Mouse (Mus musculus): Measurements from ENCODE around the gene Col11a2. TPM values are rescaled to one million over a fixed set of nuclear protein-coding genes. Genes with fewer than 3 reads are reported as not detected.

The Col11a2 gene
- polyA plus RNA-seq, 1 experiment = 0.94 TPM

DNA sequence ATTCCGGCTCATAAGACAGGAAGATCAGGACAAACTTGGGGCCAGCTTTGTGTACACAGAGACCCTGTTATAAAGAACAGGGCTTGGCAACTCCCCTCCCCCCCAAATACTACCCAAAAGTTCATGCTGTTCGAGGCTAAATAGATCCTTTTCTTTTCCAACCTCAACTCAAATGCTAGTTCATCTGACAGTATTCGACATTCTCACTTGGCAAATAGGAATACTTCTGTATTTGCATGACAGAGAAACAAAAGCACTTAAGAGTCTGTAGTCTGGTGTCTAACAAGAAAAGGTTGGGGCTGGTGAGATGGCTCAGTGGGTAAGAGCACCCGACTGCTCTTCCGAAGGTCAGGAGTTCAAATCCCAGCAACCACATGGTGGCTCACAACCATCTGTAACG, 69.2 kb downstream of the Col11a2 start:
- no peaks in the 10 kb centered on the region for H3K79me2 ChIP-seq (ENCODE audit: control insufficient read depth, insufficient read depth)
- peaks cover 23% of the 10 kb centered on the region for H3K36me3 ChIP-seq (ENCODE audit: control insufficient read depth, insufficient read depth)
- TF ChIP-seq MYOD1 (IDR thresholded peaks at IDR 0.05; ENCODE audit: control insufficient read depth in 1 of 3, insufficient read length in 2 of 3, low read depth in 2 of 3) (no peak), CEBPB (IDR thresholded peaks at IDR 0.05; ENCODE audit: insufficient read depth, poor library complexity, severe bottlenecking) (no peak), SRF (IDR thresholded peaks at IDR 0.05; ENCODE audit: control insufficient read depth, insufficient read length, low read depth) (no peak), POLR2A (IDR thresholded peaks at IDR 0.05; ENCODE audit: insufficient read length, low read depth) (no peak), POLR2AphosphoS2 (IDR thresholded peaks at IDR 0.05; ENCODE audit: insufficient read length, low read depth) (no peak), MYOG (IDR thresholded peaks at IDR 0.05; ENCODE audit: control insufficient read depth in 1 of 3, insufficient read depth in 1 of 3, insufficient read length in 2 of 3, low read depth in 2 of 3) (no peak)
- H3K4me2 ChIP-seq (ENCODE audit: low read depth) = no peak overlapping the region
- H3ac ChIP-seq (ENCODE audit: control insufficient read depth, insufficient read length) = no peak overlapping the region
- H3K4me3 ChIP-seq = no peak overlapping the region
- no peaks in the 10 kb centered on the region for H3K27me3 ChIP-seq (ENCODE audit: control insufficient read depth, insufficient read depth, insufficient read length)

DNA sequence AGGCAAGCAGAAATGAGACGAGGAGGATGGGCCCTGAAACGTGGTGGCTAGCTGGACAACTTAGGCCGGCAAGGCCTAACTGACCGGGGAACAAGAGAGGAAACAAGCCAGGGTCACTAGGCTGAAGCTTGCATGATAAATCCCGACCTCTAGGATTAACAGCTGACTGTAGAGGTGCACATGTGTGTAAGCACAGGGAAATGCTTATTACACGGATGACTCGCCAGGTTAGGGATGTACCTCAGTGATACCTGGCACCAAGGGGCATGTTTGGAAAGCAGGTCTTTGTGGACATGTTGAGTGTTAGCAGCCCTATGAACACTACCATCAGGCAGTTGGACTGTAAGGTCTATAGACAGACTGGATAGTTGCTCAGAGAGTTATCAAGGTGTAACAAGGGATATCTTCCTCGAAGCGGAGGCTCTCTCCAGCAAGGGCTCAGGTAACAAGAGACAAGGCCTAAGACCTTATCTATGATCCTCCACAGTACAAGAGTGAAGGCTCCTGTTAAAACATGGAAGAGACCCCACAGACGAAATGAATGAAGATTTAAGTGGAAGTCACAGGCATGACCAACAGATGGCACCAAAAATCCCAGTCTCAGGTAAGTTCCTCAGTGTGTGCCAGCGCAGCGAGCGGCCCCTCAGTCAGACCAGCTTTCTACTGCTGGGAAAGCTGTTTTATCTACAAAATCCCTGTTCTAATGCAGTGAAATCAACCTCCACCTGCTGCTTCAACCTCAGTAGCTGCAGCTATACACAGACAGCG, 70.0 kb downstream of the Col11a2 start:
- Histone ChIP-seq H3K36me3 (ENCODE audit: control insufficient read depth, insufficient read depth) (peaks cover 31% of the 10 kb centered on the region), H3ac (ENCODE audit: control insufficient read depth, insufficient read length) (no peak overlapping the region), H3K4me3 (no peak overlapping the region), H3K4me2 (ENCODE audit: low read depth) (no peak overlapping the region), H3K27me3 (ENCODE audit: control insufficient read depth, insufficient read depth, insufficient read length) (no peaks in the 10 kb centered on the region), H3K79me2 (ENCODE audit: control insufficient read depth, insufficient read depth) (peaks cover 1% of the 10 kb centered on the region)
- TF ChIP-seq POLR2AphosphoS2 (IDR thresholded peaks at IDR 0.05; ENCODE audit: insufficient read length, low read depth) (peak; percentile 65), MYOD1 (IDR thresholded peaks at IDR 0.05; ENCODE audit: control insufficient read depth in 1 of 3, insufficient read length in 2 of 3, low read depth in 2 of 3) (no peak)

DNA sequence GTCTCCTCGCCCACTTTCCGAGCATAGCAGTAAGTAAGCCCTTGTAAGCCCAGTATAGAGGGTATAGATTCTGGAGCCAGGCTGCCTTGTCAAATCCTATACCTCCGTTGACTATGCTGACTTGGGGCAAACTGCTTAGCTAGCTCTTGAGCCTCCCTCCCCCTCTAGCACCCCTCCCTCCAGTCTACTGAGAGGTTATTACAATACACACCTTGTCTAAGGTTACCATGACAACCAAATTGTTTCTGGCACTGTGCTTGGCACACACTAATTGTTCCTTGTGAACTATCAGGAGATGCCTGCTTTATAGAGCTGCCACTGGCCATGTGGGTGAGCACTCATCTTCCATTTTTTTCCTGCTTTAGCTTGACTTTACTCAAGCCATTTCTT, 70.6 kb downstream of the Col11a2 start:
- Histone ChIP-seq H3K4me2 (ENCODE audit: low read depth) (no peak overlapping the region), H3K79me2 (ENCODE audit: control insufficient read depth, insufficient read depth) (peaks cover 7% of the 10 kb centered on the region), H3K4me3 (no peak overlapping the region), H3ac (ENCODE audit: control insufficient read depth, insufficient read length) (no peak overlapping the region), H3K27me3 (ENCODE audit: control insufficient read depth, insufficient read depth, insufficient read length) (no peaks in the 10 kb centered on the region), H3K36me3 (ENCODE audit: control insufficient read depth, insufficient read depth) (peaks cover 37% of the 10 kb centered on the region)
- TF ChIP-seq POLR2AphosphoS2 (IDR thresholded peaks at IDR 0.05; ENCODE audit: insufficient read length, low read depth) = peak; percentile 19
- no peak for TF ChIP-seq CEBPB (IDR thresholded peaks at IDR 0.05; ENCODE audit: insufficient read depth, poor library complexity, severe bottlenecking)

DNA sequence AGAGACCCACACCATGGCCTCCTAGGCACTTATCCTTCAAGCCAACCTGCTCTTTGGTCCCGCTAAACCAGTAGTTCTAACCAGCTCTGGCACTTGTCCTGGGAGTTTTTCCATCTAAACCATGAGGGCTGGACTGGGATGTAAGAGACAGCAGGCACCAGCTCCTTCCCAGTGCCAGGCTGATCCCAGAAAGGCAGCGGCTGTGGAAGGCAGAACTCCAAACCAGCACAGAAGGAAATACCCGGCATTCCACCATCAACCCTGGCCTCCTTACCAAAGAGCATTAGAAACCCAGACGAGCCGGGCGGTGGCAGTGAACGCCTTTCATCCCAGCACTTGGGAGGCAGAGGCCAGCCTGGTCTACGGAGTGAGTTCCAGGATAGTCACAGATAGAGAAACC, 71.1 kb downstream of the Col11a2 start:
- TF ChIP-seq POLR2AphosphoS2 (IDR thresholded peaks at IDR 0.05; ENCODE audit: insufficient read length, low read depth) = no peak
- Histone ChIP-seq H3K27me3 (ENCODE audit: control insufficient read depth, insufficient read depth, insufficient read length) (no peaks in the 10 kb centered on the region), H3K4me2 (ENCODE audit: low read depth) (no peak overlapping the region), H3K4me3 (no peak overlapping the region), H3ac (ENCODE audit: control insufficient read depth, insufficient read length) (no peak overlapping the region), H3K79me2 (ENCODE audit: control insufficient read depth, insufficient read depth) (peaks cover 12% of the 10 kb centered on the region), H3K36me3 (ENCODE audit: control insufficient read depth, insufficient read depth) (peaks cover 42% of the 10 kb centered on the region)

DNA sequence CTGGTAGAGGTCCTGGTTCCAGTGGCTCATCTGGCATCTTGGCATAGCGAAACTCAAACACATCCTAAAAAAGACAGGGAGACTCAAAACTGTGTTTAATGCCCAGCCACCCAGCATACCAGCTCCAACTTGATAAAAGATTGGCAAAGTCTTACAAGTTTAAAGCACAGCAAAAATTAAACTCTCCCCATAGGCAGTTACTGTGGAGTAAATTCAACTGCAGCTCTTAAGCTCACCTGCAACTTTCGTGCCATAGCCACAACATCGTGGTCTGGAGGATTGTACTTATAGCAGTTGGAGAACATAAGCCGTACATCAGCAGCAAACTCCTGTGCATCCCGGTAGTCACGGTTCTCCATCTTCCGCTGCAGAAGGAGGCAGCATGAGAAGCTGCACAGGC, 74.9 kb downstream of the Col11a2 start:
- Histone ChIP-seq H3K79me2 (ENCODE audit: control insufficient read depth, insufficient read depth) (peaks cover 47% of the 10 kb centered on the region), H3ac (ENCODE audit: control insufficient read depth, insufficient read length) (no peak overlapping the region), H3K36me3 (ENCODE audit: control insufficient read depth, insufficient read depth) (peaks cover 69% of the 10 kb centered on the region), H3K27me3 (ENCODE audit: control insufficient read depth, insufficient read depth, insufficient read length) (no peaks in the 10 kb centered on the region), H3K4me3 (no peak overlapping the region), H3K4me2 (ENCODE audit: low read depth) (no peak overlapping the region)
- TF ChIP-seq POLR2A (IDR thresholded peaks at IDR 0.05; ENCODE audit: insufficient read length, low read depth) (peak; percentile 22), TCF3 (IDR thresholded peaks at IDR 0.05; ENCODE audit: insufficient read length, low read depth) (no peak)

Other genes with a start within 250 kb of the Col11a2 start
- gene Kank3, start 228.9 kb upstream of the Col11a2 start, polyA plus RNA-seq (2012; fragmentation: generic; extraction: Trizol) = 8.3 TPM
- gene Rps28, start 214.9 kb upstream of the Col11a2 start, polyA plus RNA-seq (2012; fragmentation: generic; extraction: Trizol) = 6,768 TPM
- gene Ndufa7, start 214.9 kb upstream of the Col11a2 start, polyA plus RNA-seq (2012; fragmentation: generic; extraction: Trizol) = 614 TPM
- gene Cd320, start 196.3 kb upstream of the Col11a2 start, polyA plus RNA-seq (2012; fragmentation: generic; extraction: Trizol) = 83.1 TPM
- not detected for gene Gm7029, start 165.6 kb upstream of the Col11a2 start, polyA plus RNA-seq (2012; fragmentation: generic; extraction: Trizol)
- gene Kifc1, start 148.8 kb upstream of the Col11a2 start, polyA plus RNA-seq (2012; fragmentation: generic; extraction: Trizol) = 32.2 TPM
- gene Platr17, start 134.3 kb upstream of the Col11a2 start, polyA plus RNA-seq (2012; fragmentation: generic; extraction: Trizol) = 0.17 TPM
- gene Daxx, start 130.0 kb upstream of the Col11a2 start, polyA plus RNA-seq (2012; fragmentation: generic; extraction: Trizol) = 16.9 TPM
- 50.6 TPM for gene Tapbp, start 123.5 kb upstream of the Col11a2 start, polyA plus RNA-seq (2012; fragmentation: generic; extraction: Trizol)
- 31.6 TPM for gene Zbtb22, start 123.5 kb upstream of the Col11a2 start, polyA plus RNA-seq (2012; fragmentation: generic; extraction: Trizol)
- gene Rgl2, start 109.9 kb upstream of the Col11a2 start, polyA plus RNA-seq (2012; fragmentation: generic; extraction: Trizol) = 20.1 TPM
- gene Pfdn6, start 99.1 kb upstream of the Col11a2 start, polyA plus RNA-seq (2012; fragmentation: generic; extraction: Trizol) = 110 TPM
- 25.9 TPM for gene Wdr46, start 98.8 kb upstream of the Col11a2 start, polyA plus RNA-seq (2012; fragmentation: generic; extraction: Trizol)
- gene B3galt4, start 87.9 kb upstream of the Col11a2 start, polyA plus RNA-seq (2012; fragmentation: generic; extraction: Trizol) = 1.2 TPM
- 29.9 TPM for gene Vps52, start 83.6 kb upstream of the Col11a2 start, polyA plus RNA-seq (2012; fragmentation: generic; extraction: Trizol)
- 287 TPM for gene Rps18, start 83.4 kb upstream of the Col11a2 start, polyA plus RNA-seq (2012; fragmentation: generic; extraction: Trizol)
- 89.2 TPM for gene H2-K1, start 39.1 kb upstream of the Col11a2 start, polyA plus RNA-seq (2012; fragmentation: generic; extraction: Trizol)
- 42.9 TPM for gene Ring1, start 14.8 kb upstream of the Col11a2 start, polyA plus RNA-seq (2012; fragmentation: generic; extraction: Trizol)
- 51.1 TPM for gene H2-Ke6, start 11.4 kb upstream of the Col11a2 start, polyA plus RNA-seq (2012; fragmentation: generic; extraction: Trizol)
- 207 TPM for gene Slc39a7, start 7.8 kb upstream of the Col11a2 start, polyA plus RNA-seq (2012; fragmentation: generic; extraction: Trizol)
- 45.8 TPM for gene Rxrb, start 7.6 kb upstream of the Col11a2 start, polyA plus RNA-seq (2012; fragmentation: generic; extraction: Trizol)
- 0.07 TPM for gene H2-Oa, start 52.9 kb downstream of the Col11a2 start, polyA plus RNA-seq (2012; fragmentation: generic; extraction: Trizol)
- 7.2 TPM for gene H2-DMa, start 80.1 kb downstream of the Col11a2 start, polyA plus RNA-seq (2012; fragmentation: generic; extraction: Trizol)
- gene Brd2, start 83.2 kb downstream of the Col11a2 start, polyA plus RNA-seq (2012; fragmentation: generic; extraction: Trizol) = 90.1 TPM
- not detected for gene H2-DMb2, start 103.9 kb downstream of the Col11a2 start, polyA plus RNA-seq (2012; fragmentation: generic; extraction: Trizol)
- not detected for gene H2-DMb1, start 113.6 kb downstream of the Col11a2 start, polyA plus RNA-seq (2012; fragmentation: generic; extraction: Trizol)
- gene Tap1, start 148.1 kb downstream of the Col11a2 start, polyA plus RNA-seq (2012; fragmentation: generic; extraction: Trizol) = 0.62 TPM
- gene Psmb9, start 148.3 kb downstream of the Col11a2 start, polyA plus RNA-seq (2012; fragmentation: generic; extraction: Trizol) = 0.26 TPM
- gene Psmb8, start 158.3 kb downstream of the Col11a2 start, polyA plus RNA-seq (2012; fragmentation: generic; extraction: Trizol) = 0.44 TPM
- 5.3 TPM for gene Tap2, start 164.1 kb downstream of the Col11a2 start, polyA plus RNA-seq (2012; fragmentation: generic; extraction: Trizol)
- gene H2-Ob, start 199.5 kb downstream of the Col11a2 start, polyA plus RNA-seq (2012; fragmentation: generic; extraction: Trizol) = not detected
- gene H2-Ab1, start 218.3 kb downstream of the Col11a2 start, polyA plus RNA-seq (2012; fragmentation: generic; extraction: Trizol) = not detected
- gene H2-Aa, start 248.4 kb downstream of the Col11a2 start, polyA plus RNA-seq (2012; fragmentation: generic; extraction: Trizol) = not detected